Mouse (Mus musculus) intestine, postnatal 0 days (tissue): ENCODE data around the gene Panx2. TPM values are rescaled to one million over a fixed set of nuclear protein-coding genes. Genes with fewer than 3 reads are reported as not detected.

Experiments
- ATAC-seq: fragments of 200-750 bp; cut with Nextera tagmentation; 2 replicates; pipeline ENCODE4 v1.8.0; 2017; ENCODE audit warnings: mild to moderate bottlenecking, moderate TSS enrichment, moderate library complexity
- H3K27ac ChIP-seq: fragments of 300-500 bp; sonication (generic); 2 replicates; pipeline ENCODE4 v1.5.1; 2014; ENCODE audit warnings: mild to moderate bottlenecking, low read depth, low read length, moderate library complexity
- H3K27me3 ChIP-seq: fragments of 300-500 bp; sonication (generic); replicated peaks from 2 replicates; pipeline ENCODE4 v1.6.1; 2014; ENCODE audit warnings: low read length, mixed read lengths; ENCODE audit not compliant: control insufficient read depth, insufficient read depth
- H3K36me3 ChIP-seq: fragments of 300-500 bp; sonication (generic); 2 replicates; pipeline ENCODE4 v1.6.1; 2014; ENCODE audit warnings: mild to moderate bottlenecking, moderate library complexity; ENCODE audit not compliant: control insufficient read depth, insufficient read depth
- H3K4me1 ChIP-seq: fragments of 300-500 bp; sonication (generic); replicated peaks from 2 replicates; pipeline ENCODE4 v1.6.1; 2014; ENCODE audit warnings: antibody characterized with exemption, low read length, mixed read lengths; ENCODE audit not compliant: control insufficient read depth, insufficient read depth
- H3K4me2 ChIP-seq: fragments of 300-500 bp; sonication (generic); replicated peaks from 2 replicates; pipeline ENCODE4 v1.6.1; 2014; ENCODE audit warnings: low read depth, mild to moderate bottlenecking, moderate library complexity
- H3K4me3 ChIP-seq: fragments of 300-500 bp; sonication (generic); 2 replicates; pipeline ENCODE4 v1.5.1; 2014; ENCODE audit warnings: low read depth, low read length
- H3K9ac ChIP-seq: fragments of 300-500 bp; sonication (generic); 2 replicates; pipeline ENCODE4 v1.6.1; 2014; ENCODE audit warnings: mild to moderate bottlenecking, low read depth, low read length
- H3K9me3 ChIP-seq: fragments of 300-500 bp; sonication (generic); 2 replicates; pipeline ENCODE4 v1.6.1; 2016; ENCODE audit warnings: mixed run types; ENCODE audit not compliant: control insufficient read depth
- CTCF ChIP-seq: sonication (generic); IDR thresholded peaks from 2 replicates; pipeline ENCODE4 v1.5.1; 2016; ENCODE audit warnings: low read depth, mild to moderate bottlenecking, control low read depth, antibody characterized with exemption, moderate library complexity
- WGBS: fragments of 180-500 bp; shearing (Covaris S2); extraction: QIAGEN DNeasy Blood & Tissue Kit; methylation state at CpG from one replicate; pipeline ENCODE4 v1.1.7; 2014; 5-methylcytosine and 5-hydroxymethylcytosine counted together
- polyA plus RNA-seq: library from polyadenylated mRNA; unstranded; fragments of >200 nt; fragmentation: Nextera tagmentation; extraction: Ambion mirVana; gene quantifications from 2 replicates; pipeline ENCODE4 v1.2.1, GENCODE M21; 2015

The Panx2 gene
- polyA plus RNA-seq, 1 experiment from 2014 or later = 0.26 TPM

GRCm38 (mm10) chr15:89106976-89107375 is 47.4 kb downstream of the Panx2 start:
- no peak overlapping the region for H3K27ac ChIP-seq
- H3K27me3 ChIP-seq = no peaks in the 10 kb centered on the region
- 90% methylated on average over 1 of the region's 1 CpGs for WGBS
- no peaks in the 10 kb centered on the region for H3K4me1 ChIP-seq
- no peak overlapping the region for H3K4me3 ChIP-seq
- TF ChIP-seq CTCF = no peak
- ATAC-seq = no peak
- no peaks in the 10 kb centered on the region for H3K9me3 ChIP-seq
- H3K4me2 ChIP-seq = no peak overlapping the region
- peaks cover 90% of the 10 kb centered on the region for H3K36me3 ChIP-seq
- no peak overlapping the region for H3K9ac ChIP-seq

GRCm38 (mm10) chr15:89110147-89110546 is 50.6 kb downstream of the Panx2 start:
- peak; percentile 42 for TF ChIP-seq CTCF
- Histone ChIP-seq H3K27ac (no peak overlapping the region), H3K4me2 (no peak overlapping the region), H3K4me3 (no peak overlapping the region), H3K27me3 (no peaks in the 10 kb centered on the region), H3K36me3 (peaks cover 79% of the 10 kb centered on the region), H3K9ac (no peak overlapping the region), H3K4me1 (no peaks in the 10 kb centered on the region), H3K9me3 (no peaks in the 10 kb centered on the region)
- WGBS = 63% methylated on average over 9 of the region's 9 CpGs
- ATAC-seq = no peak

GRCm38 (mm10) chr15:89118007-89118406 is 58.5 kb downstream of the Panx2 start:
- Histone ChIP-seq H3K4me3 (no peak overlapping the region), H3K27me3 (no peaks in the 10 kb centered on the region), H3K27ac (no peak overlapping the region), H3K4me1 (peaks cover 5% of the 10 kb centered on the region; the same call in 1 of the 2 replicates), H3K36me3 (peaks cover 36% of the 10 kb centered on the region), H3K9me3 (no peaks in the 10 kb centered on the region), H3K9ac (no peak overlapping the region), H3K4me2 (no peak overlapping the region)
- ATAC-seq = no peak
- peak; percentile 59 for TF ChIP-seq CTCF

- Histone ChIP-seq H3K4me3 (peak within 1 kb of the TSS; percentile 68), H3K27ac (peak within 1 kb of the TSS; percentile 31), H3K4me1 (peaks cover 5% of the 10 kb centered on the region; the same call in 1 of the 2 replicates), H3K9me3 (no peaks in the 10 kb centered on the region), H3K36me3 (peaks cover 12% of the 10 kb centered on the region; the same call in 1 of the 2 replicates), H3K27me3 (no peaks in the 10 kb centered on the region), H3K9ac (peak within 1 kb of the TSS; percentile 64), H3K4me2 (peak within 1 kb of the TSS; percentile 84)
- TF ChIP-seq CTCF = 0 out of 2 replicates have a peak, but pooled peaks have one; percentile 17
- under 1% methylated on average over 47 of the region's 47 CpGs for WGBS
- ATAC-seq = peak; percentile 89
Observed at GRCm38 (mm10) chr15:89122649-89123366, 63.3 kb downstream of the Panx2 start, which contains the start of gene Tubgcp6. Gene Tubgcp6, minus strand, starts transcription at chr15:89123112.

Other genes with a start within 250 kb of the Panx2 start
- 7.3 and 8.4 TPM in 2 replicates for gene Alg12, start 240.4 kb upstream of the Panx2 start, polyA plus RNA-seq
- gene Creld2, start 240.1 kb upstream of the Panx2 start, polyA plus RNA-seq = 67.8 and 67.9 TPM in 2 replicates
- 28.0 and 36.8 TPM in 2 replicates for gene Pim3, start 197.5 kb upstream of the Panx2 start, polyA plus RNA-seq
- gene Ttll8, start 105.3 kb upstream of the Panx2 start, polyA plus RNA-seq = not detected in 2 replicates
- gene Mlc1, start 80.7 kb upstream of the Panx2 start, polyA plus RNA-seq = not detected in 2 replicates
- gene Mov10l1, start 76.8 kb upstream of the Panx2 start, polyA plus RNA-seq = not detected in 2 replicates
- 32.5 and 33.0 TPM in 2 replicates for gene Trabd, start 15.4 kb downstream of the Panx2 start, polyA plus RNA-seq
- gene Selenoo, start 29.4 kb downstream of the Panx2 start, polyA plus RNA-seq = 9.6 and 10.4 TPM in 2 replicates
- 3.6 and 4.2 TPM in 2 replicates for gene Tubgcp6, start 63.4 kb downstream of the Panx2 start, polyA plus RNA-seq
- gene Hdac10, start 69.0 kb downstream of the Panx2 start, polyA plus RNA-seq = 7.6 and 8.6 TPM in 2 replicates
- 2.3 and 2.7 TPM in 2 replicates for gene Mapk12, start 81.0 kb downstream of the Panx2 start, polyA plus RNA-seq
- gene Mapk11, start 89.9 kb downstream of the Panx2 start, polyA plus RNA-seq = 1.6 and 1.9 TPM in 2 replicates
- gene Plxnb2, start 121.1 kb downstream of the Panx2 start, polyA plus RNA-seq = 71.5 and 74.0 TPM in 2 replicates
- 3.2 and 3.4 TPM in 2 replicates for gene Dennd6b, start 136.8 kb downstream of the Panx2 start, polyA plus RNA-seq
- gene Ppp6r2, start 151.8 kb downstream of the Panx2 start, polyA plus RNA-seq = 17.7 and 21.3 TPM in 2 replicates